In genomic region chr16:55691069-55691468, GRCm38 (mm10) we compare ENCODE assay signal across 17 mouse cellular contexts.
A peak's percentile ranks its signal among the peaks of the same experiment; 100 is the strongest.
DNase-seq lines count a peak whose midpoint lies in the region; ATAC-seq lines count a peak whose summit lies in the region.
"Had no signal": no experiment of that assay in that cellular context is flagged by ENCODE, and none has a peak within 500 bp of the region (broad histone marks: within the 10 kb centered on the region; RNA-seq: fewer than 3 reads in every experiment).

No protein-coding gene starts in this region.

- DNase-seq in 3134 (ENCODE audit: extremely low read depth, insufficient read length, low spot score) (peak; percentile 49), 416B (ENCODE audit: low read depth) (peak; percentile 72)
- DNase-seq in monocyte, adult 2 months (ENCODE audit: low read depth in 1 of 2, low spot score in 2 of 2) = peak; percentile 44 to 59
- no peak for DNase-seq in kidney, adult 8-10 months
- no peak for DNase-seq in urinary bladder, postnatal 14 days (ENCODE audit: low spot score)
- DNase-seq in spleen, adult 12 weeks (ENCODE audit: low spot score) = no peak
- DNase-seq: cerebellum, adult 9-11 months; gastrocnemius, postnatal 10 days; heart, adult 2 months; heart, postnatal 36 days; lung, embryonic 14.5 days; right cerebral cortex, postnatal 4 days; thymus, postnatal 4 days had no signal

- peak; percentile 100 for ATAC-seq in granulocyte monocyte progenitor cell, adult 5-6 weeks (replicated peaks; ENCODE audit: poor library complexity, severe bottlenecking)
- ATAC-seq: forebrain, embryonic 13.5 days; intestine, postnatal 0 days; midbrain, embryonic 15.5 days had no signal

Comparison
In these comparisons a context has a peak if more than half of its experiments do, and no peak if none do; other contexts are left out.
1. DNase-seq: peak in 3134 (single experiment), 416B (single experiment) and monocyte, adult 2 months (2 of 2); none in kidney, adult 8-10 months (0 of 2), urinary bladder, postnatal 14 days (single experiment) and spleen, adult 12 weeks (single experiment).